Mouse (Mus musculus): ENCODE results near the gene Fads1. TPM values are rescaled to one million over a fixed set of nuclear protein-coding genes. Genes with fewer than 3 reads are reported as not detected.

Gene Fads1
- polyA plus RNA-seq, 1 experiment from 2014 or later: 36.3 TPM

DNA sequence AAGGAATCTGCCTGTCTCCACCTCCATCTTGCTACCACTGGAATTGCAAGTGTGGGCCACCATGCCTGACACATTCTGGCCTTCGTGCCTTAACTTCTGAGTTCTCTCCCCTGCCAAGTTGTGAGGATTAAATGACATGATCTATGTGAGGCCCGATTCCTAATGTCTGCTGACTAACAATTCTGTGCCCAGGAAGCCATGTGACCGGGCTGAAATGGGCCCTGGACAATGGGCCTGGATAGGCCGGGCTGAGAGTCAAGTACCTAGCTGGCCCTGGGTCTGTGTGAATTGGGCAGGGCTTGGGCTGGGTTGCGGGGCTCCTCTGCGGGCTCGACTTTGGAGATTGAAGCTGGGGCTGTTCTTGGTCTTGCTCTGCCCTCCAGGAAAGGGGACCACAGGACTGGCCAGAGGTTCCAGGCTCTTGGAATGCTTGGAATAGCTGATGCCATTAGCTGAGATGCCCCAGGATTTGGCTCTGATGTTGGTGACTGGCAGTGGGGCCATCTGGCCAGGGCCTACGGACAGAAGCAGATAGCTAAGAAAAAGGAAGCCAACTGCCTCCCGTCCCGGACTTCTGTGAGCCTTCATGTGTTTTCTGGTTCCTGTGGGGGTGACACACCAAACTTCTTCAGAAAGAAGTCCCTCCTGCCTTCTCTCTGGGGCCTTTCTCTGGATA lies 31.2 kb downstream of the Fads1 start:
- DNase-seq (ENCODE audit: low spot score) (no peak), ATAC-seq (ENCODE audit: low FRiP score, low TSS enrichment) (no peak)
- TF ChIP-seq CTCF (IDR thresholded peaks at IDR 0.05; ENCODE audit: low read depth) (no peak), EP300 (optimal IDR thresholded peaks at IDR 0.05) (no peak)
- no peak overlapping the region for H3K4me3 ChIP-seq (ENCODE audit: low read depth, low read length)
- H3K4me2 ChIP-seq (replicated peaks; ENCODE audit: low read depth): no peak overlapping the region
- no peaks in the 10 kb centered on the region for H3K4me1 ChIP-seq (replicated peaks; ENCODE audit: control insufficient read depth, insufficient read depth)
- WGBS: 85% methylated on average over 10 of the region's 10 CpGs
- no peak overlapping the region for H3K27ac ChIP-seq (replicated peaks)
- H3K27me3 ChIP-seq (ENCODE audit: control insufficient read depth, insufficient read depth, low read length): no peaks in the 10 kb centered on the region
- H3K36me3 ChIP-seq (ENCODE audit: control insufficient read depth, insufficient read depth, low read length): peaks cover 6% of the 10 kb centered on the region; the same call in 1 of the 2 replicates
- no peak overlapping the region for H3K9ac ChIP-seq (ENCODE audit: low read length)
- no peaks in the 10 kb centered on the region for H3K9me3 ChIP-seq (ENCODE audit: control insufficient read depth, low read length)

DNA sequence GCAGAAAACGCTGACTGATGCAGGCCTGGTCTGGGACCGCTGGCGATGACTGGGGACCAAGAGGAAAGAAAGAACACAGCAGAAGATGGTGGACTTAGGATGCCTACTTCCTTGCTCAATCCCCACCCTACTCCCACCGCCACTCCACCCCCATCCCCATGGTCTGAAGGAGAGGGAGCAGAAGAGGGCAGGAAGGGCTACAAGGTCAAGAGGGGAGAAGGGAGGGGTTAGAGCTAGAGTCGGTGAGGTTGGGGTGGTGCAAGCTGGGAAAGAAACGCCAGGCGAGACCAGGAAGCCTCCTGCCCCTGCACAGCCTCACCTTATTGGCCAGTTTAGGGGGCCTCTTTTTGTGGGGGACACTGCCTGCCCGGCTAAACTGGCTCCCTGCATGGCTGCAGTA lies 33.4 kb downstream of the Fads1 start:
- H3K9me3 ChIP-seq (ENCODE audit: control insufficient read depth, low read length): no peaks in the 10 kb centered on the region
- 77% methylated on average over 8 of the region's 8 CpGs for WGBS
- TF ChIP-seq EP300 (optimal IDR thresholded peaks at IDR 0.05): no peak
- no peak for TF ChIP-seq CTCF (IDR thresholded peaks at IDR 0.05; ENCODE audit: low read depth)
- no peaks in the 10 kb centered on the region for H3K4me1 ChIP-seq (replicated peaks; ENCODE audit: control insufficient read depth, insufficient read depth)
- no peak for DNase-seq (ENCODE audit: low spot score)
- H3K4me2 ChIP-seq (replicated peaks; ENCODE audit: low read depth): no peak overlapping the region
- no peak overlapping the region for H3K4me3 ChIP-seq (ENCODE audit: low read depth, low read length)
- no peaks in the 10 kb centered on the region for H3K27me3 ChIP-seq (ENCODE audit: control insufficient read depth, insufficient read depth, low read length)
- H3K27ac ChIP-seq (replicated peaks): no peak overlapping the region
- no peak for ATAC-seq (ENCODE audit: low FRiP score, low TSS enrichment)
- H3K9ac ChIP-seq (ENCODE audit: low read length): no peak overlapping the region
- 0 out of 2 replicates have a peak, but pooled peaks cover 2% of the 10 kb centered on the region for H3K36me3 ChIP-seq (ENCODE audit: control insufficient read depth, insufficient read depth, low read length)

DNA sequence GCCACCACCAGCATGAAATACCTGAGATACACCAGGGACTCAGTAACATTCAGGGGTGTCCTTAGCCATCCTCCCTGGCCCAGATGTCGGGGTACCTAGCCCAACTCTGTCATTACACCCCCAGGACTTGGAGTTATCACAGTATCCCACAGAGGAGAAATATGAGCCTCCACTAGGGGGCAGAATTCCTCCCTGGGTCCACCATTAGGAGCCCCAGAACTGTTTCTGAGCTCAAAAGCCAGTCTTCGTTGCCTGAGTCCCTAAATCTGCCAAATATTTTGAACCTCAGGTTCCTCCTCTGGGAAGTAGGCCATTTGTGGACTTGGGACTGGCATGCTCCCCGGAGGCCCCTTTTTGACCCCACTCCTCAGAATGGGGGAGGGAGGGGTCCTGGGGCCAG lies 36.4 kb downstream of the Fads1 start:
- Histone ChIP-seq H3K4me2 (replicated peaks; ENCODE audit: low read depth) (no peak overlapping the region), H3K27ac (replicated peaks) (no peak overlapping the region), H3K4me1 (replicated peaks; ENCODE audit: control insufficient read depth, insufficient read depth) (no peaks in the 10 kb centered on the region), H3K27me3 (ENCODE audit: control insufficient read depth, insufficient read depth, low read length) (no peaks in the 10 kb centered on the region), H3K36me3 (ENCODE audit: control insufficient read depth, insufficient read depth, low read length) (no peaks in the 10 kb centered on the region), H3K9ac (ENCODE audit: low read length) (no peak overlapping the region), H3K4me3 (ENCODE audit: low read depth, low read length) (no peak overlapping the region), H3K9me3 (ENCODE audit: control insufficient read depth, low read length) (no peaks in the 10 kb centered on the region)
- DNase-seq (ENCODE audit: low spot score) (peak; percentile 66), ATAC-seq (ENCODE audit: low FRiP score, low TSS enrichment) (peak; percentile 39; the same call in 1 of the 2 replicates)
- 35% methylated on average over 3 of the region's 3 CpGs for WGBS
- TF ChIP-seq EP300 (optimal IDR thresholded peaks at IDR 0.05): no peak
- TF ChIP-seq CTCF (IDR thresholded peaks at IDR 0.05; ENCODE audit: low read depth): peak; percentile 83

DNA sequence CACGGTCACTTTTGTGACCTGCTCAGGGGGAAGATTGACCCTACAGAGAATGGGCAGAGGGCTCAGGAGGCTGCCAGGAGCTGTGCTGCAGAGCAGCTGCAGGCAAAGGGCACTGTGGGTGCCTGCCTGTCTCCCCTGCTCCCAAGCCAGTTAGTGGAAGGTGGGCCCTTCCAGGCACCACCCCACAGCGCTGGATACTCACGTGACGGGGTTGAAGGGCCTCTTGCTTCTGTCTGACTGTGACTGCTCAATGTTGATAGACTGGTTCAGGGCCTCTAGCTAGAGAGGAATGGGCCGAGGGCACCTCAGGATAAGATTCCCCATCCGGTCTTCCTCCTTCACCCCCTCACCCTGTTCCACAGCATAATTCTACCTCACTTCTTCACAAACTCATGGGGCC lies 36.9 kb downstream of the Fads1 start:
- DNase-seq (ENCODE audit: low spot score): no peak
- Histone ChIP-seq H3K9ac (ENCODE audit: low read length) (no peak overlapping the region), H3K36me3 (ENCODE audit: control insufficient read depth, insufficient read depth, low read length) (no peaks in the 10 kb centered on the region), H3K4me3 (ENCODE audit: low read depth, low read length) (no peak overlapping the region), H3K4me1 (replicated peaks; ENCODE audit: control insufficient read depth, insufficient read depth) (no peaks in the 10 kb centered on the region), H3K9me3 (ENCODE audit: control insufficient read depth, low read length) (no peaks in the 10 kb centered on the region), H3K27me3 (ENCODE audit: control insufficient read depth, insufficient read depth, low read length) (no peaks in the 10 kb centered on the region), H3K27ac (replicated peaks) (no peak overlapping the region), H3K4me2 (replicated peaks; ENCODE audit: low read depth) (no peak overlapping the region)
- 44% methylated on average over 6 of the region's 6 CpGs for WGBS
- ATAC-seq (ENCODE audit: low FRiP score, low TSS enrichment): no peak
- TF ChIP-seq EP300 (optimal IDR thresholded peaks at IDR 0.05) (no peak), CTCF (IDR thresholded peaks at IDR 0.05; ENCODE audit: low read depth) (no peak)

DNA sequence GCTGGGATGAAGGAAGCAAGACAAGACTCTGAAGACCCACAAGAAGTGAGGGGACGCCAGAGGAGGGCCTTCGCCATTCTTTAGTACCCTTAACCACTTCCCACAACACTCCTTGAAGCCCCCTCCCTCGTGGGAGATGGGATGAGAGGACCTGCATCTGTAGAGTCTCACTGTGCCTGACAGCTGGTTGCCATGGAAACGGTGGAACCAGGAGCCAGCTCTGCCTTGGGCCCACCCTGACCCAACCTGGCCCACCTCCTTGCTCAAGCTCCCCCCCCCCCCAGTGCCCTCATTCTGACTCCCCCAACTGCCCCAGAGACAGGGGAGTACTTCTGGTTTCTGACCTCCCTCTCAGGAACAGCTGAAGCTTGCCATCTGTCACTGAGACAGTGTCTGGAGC lies 38.9 kb downstream of the Fads1 start:
- TF ChIP-seq EP300 (optimal IDR thresholded peaks at IDR 0.05) (no peak), CTCF (IDR thresholded peaks at IDR 0.05; ENCODE audit: low read depth) (no peak)
- ATAC-seq (ENCODE audit: low FRiP score, low TSS enrichment): no peak
- Histone ChIP-seq H3K4me3 (ENCODE audit: low read depth, low read length) (no peak overlapping the region), H3K4me1 (replicated peaks; ENCODE audit: control insufficient read depth, insufficient read depth) (no peaks in the 10 kb centered on the region), H3K9me3 (ENCODE audit: control insufficient read depth, low read length) (no peaks in the 10 kb centered on the region), H3K27ac (replicated peaks) (no peak overlapping the region), H3K9ac (ENCODE audit: low read length) (no peak overlapping the region), H3K27me3 (ENCODE audit: control insufficient read depth, insufficient read depth, low read length) (no peaks in the 10 kb centered on the region), H3K36me3 (ENCODE audit: control insufficient read depth, insufficient read depth, low read length) (no peaks in the 10 kb centered on the region), H3K4me2 (replicated peaks; ENCODE audit: low read depth) (no peak overlapping the region)
- 45% methylated on average over 4 of the region's 4 CpGs for WGBS
- DNase-seq (ENCODE audit: low spot score): no peak

DNA sequence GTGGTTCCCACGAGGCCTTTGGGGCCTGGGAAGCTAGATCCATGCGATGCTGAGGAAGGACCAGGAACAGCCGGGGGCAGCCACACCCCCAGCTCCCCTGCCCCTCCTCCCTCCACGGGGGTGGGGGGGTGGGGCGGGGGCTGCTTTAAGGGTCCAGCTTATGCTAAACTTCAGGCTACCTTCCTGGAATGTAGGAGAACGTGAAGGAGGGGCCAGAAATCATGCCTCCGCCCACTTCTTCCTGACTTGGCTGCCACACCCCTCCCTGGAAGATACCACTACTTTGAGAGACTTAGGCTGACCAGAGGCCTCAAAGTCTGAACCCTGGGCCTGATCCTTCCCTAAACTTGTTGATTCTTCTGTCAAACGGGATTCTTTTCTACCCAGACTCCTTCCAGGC lies 40.0 kb downstream of the Fads1 start:
- 23% methylated on average over 8 of the region's 8 CpGs for WGBS
- TF ChIP-seq EP300 (optimal IDR thresholded peaks at IDR 0.05): no peak
- TF ChIP-seq CTCF (IDR thresholded peaks at IDR 0.05; ENCODE audit: low read depth): no peak
- no peaks in the 10 kb centered on the region for H3K36me3 ChIP-seq (ENCODE audit: control insufficient read depth, insufficient read depth, low read length)
- H3K4me2 ChIP-seq (replicated peaks; ENCODE audit: low read depth): no peak overlapping the region
- DNase-seq (ENCODE audit: low spot score): peak; percentile 75
- no peak overlapping the region for H3K4me3 ChIP-seq (ENCODE audit: low read depth, low read length)
- H3K4me1 ChIP-seq (replicated peaks; ENCODE audit: control insufficient read depth, insufficient read depth): no peaks in the 10 kb centered on the region
- H3K27ac ChIP-seq (replicated peaks): no peak overlapping the region
- no peak for ATAC-seq (ENCODE audit: low FRiP score, low TSS enrichment)
- H3K9ac ChIP-seq (ENCODE audit: low read length): no peak overlapping the region
- no peaks in the 10 kb centered on the region for H3K27me3 ChIP-seq (ENCODE audit: control insufficient read depth, insufficient read depth, low read length)
- H3K9me3 ChIP-seq (ENCODE audit: control insufficient read depth, low read length): no peaks in the 10 kb centered on the region

Data from stomach, postnatal 0 days (tissue).